Mouse (Mus musculus) cortical plate, adult 2 months (tissue): ENCODE data around the gene Wtap. TPM values are rescaled to one million over a fixed set of nuclear protein-coding genes. Genes with fewer than 3 reads are reported as not detected.
A peak's percentile ranks its signal among the peaks of the same experiment; 100 is the strongest.
"Not testable (repeated sequence)": the region's sequence is repeated elsewhere in the genome, so short reads cannot be mapped to it uniquely, and the experiment has no call there.

Experiments used
- H3K27ac ChIP-seq: fragments of 200-500 bp; 2 replicates; pipeline ENCODE4 v1.5.1; 2012; ENCODE audit warnings: low read length, control low read depth, inconsistent platforms; ENCODE audit not compliant: insufficient read depth
- H3K4me1 ChIP-seq: fragments of 200-500 bp; 2 replicates; pipeline ENCODE4 v1.6.1; 2011; ENCODE audit warnings: low read length; ENCODE audit not compliant: control insufficient read depth, insufficient read depth
- H3K4me3 ChIP-seq: fragments of 200-500 bp; 2 replicates; pipeline ENCODE4 v1.5.1; 2011; ENCODE audit warnings: mild to moderate bottlenecking, low read length, control low read depth; ENCODE audit not compliant: insufficient read depth
- CTCF ChIP-seq: fragments of 200-500 bp; IDR thresholded peaks from 2 replicates; pipeline ENCODE4 v1.5.1; 2011; ENCODE audit warnings: mild to moderate bottlenecking, control low read depth, low read length; ENCODE audit not compliant: insufficient read depth; ENCODE audit errors: extremely low read depth
- POLR2A ChIP-seq: fragments of 200-500 bp; IDR thresholded peaks from 2 replicates; pipeline ENCODE4 v1.6.1; 2011; ENCODE audit warnings: mild to moderate bottlenecking, low read length, control low read depth; ENCODE audit not compliant: insufficient read depth; ENCODE audit errors: extremely low read depth
- polyA plus RNA-seq: library from polyadenylated mRNA; depleted of rRNA; stranded (reverse); fragments of >200 nt; gene quantifications from 2 replicates; pipeline ENCODE4 v1.2.3, GENCODE M21; 2012

Wtap gene
- polyA plus RNA-seq, 1 experiment = 50.9 TPM

DNA sequence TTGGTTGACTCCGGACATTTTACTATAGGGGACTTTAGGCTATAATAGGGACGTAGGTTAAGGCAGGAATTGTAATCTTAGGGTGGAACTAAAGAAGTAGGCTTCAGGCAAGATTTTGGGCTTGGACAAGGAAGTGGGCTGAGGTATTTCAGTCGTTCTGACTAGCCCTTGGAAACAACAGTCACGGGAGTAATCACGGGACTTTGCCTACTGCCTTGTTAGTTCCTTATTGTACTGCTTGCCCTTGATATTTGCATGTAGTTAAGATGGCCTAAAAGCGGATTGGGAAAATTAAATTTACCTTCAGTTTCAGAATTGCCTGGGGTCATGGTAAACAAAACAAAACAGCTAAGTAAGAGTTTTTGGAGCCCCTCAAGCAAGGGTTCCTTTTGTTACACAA, 5.1 kb upstream of the Wtap start:
- no peak overlapping the region for H3K4me3 ChIP-seq
- H3K4me1 ChIP-seq = no peaks in the 10 kb centered on the region
- H3K27ac ChIP-seq = no peak overlapping the region
- no peak for TF ChIP-seq POLR2A
- no peak for TF ChIP-seq CTCF

DNA sequence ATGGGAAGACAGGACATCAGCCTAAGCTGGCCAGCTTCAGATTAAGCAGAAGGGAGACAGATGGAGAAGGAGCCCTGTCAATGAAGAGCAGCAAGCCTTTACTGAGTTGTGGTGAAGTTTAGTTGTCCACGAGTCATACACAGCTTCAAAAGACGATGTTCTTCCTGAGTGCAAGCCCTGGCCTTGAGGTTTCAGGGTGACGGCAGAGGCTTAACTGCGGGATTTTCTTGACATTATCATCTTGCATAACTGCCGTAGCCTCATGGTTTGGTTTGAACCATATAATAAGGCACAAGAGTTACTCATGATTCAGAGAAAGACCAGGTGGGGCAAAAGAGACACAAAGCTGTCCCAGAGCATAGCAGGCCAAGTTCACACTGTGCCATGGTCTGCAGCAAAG, 3.9 kb upstream of the Wtap start:
- no peak overlapping the region for H3K27ac ChIP-seq
- no peak overlapping the region for H3K4me3 ChIP-seq
- TF ChIP-seq POLR2A (no peak), CTCF (no peak)
- H3K4me1 ChIP-seq = no peaks in the 10 kb centered on the region

DNA sequence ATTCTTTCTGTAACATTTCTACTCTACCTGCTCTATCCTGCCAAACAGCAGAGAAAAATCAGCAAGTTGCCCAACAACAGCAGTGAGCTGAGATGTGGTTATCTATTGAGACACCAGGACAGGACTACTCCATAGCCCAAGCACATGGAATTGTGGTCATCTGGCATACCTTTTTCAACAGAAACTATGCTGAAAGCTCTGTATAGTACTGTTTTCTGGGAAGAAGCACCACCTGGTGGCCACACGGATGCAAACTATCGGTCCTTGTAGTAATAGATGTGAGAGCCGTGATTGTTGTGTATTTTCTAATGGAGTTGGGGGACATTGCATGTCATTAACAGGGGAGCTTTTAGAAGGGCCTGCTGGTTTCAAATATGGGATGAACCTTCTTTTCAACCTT, 2.4 kb upstream of the Wtap start:
- Histone ChIP-seq H3K4me3 (no peak overlapping the region), H3K27ac (no peak overlapping the region), H3K4me1 (no peaks in the 10 kb centered on the region)
- TF ChIP-seq POLR2A (no peak), CTCF (peak; percentile 51)

DNA sequence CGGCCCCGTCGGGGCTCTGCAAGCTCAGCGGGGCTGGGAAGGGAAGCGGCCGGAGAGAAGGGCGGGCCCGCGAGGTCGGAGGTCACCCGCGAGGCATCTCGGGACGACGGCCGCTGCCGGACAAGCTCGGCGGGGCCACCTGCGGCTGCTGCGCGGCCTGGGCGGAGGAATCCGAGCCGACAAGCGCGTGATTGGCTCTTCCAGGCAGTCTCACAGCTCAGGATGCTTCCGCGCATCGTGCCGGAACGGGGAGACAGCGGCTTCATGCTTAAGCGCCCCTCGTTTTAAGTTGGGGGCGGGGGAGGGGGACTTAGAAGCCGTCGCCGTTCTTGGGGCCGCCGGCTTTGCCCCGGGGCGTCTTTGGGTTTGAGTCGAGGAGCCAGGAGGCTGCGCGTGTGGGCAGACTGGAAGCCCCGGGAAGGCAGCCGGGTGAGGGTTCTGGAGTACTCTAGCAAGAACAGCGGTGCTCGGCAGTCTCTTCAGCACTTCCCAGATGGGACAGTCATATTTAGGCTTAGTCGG, 1.4 kb downstream of the Wtap start:
- H3K4me3 ChIP-seq = peak overlapping the region; percentile 73
- H3K27ac ChIP-seq = peak overlapping the region; percentile 96
- no peak for TF ChIP-seq CTCF
- peak; percentile 73; the same call in 1 of the 2 replicates for TF ChIP-seq POLR2A
- H3K4me1 ChIP-seq = no peaks in the 10 kb centered on the region

DNA sequence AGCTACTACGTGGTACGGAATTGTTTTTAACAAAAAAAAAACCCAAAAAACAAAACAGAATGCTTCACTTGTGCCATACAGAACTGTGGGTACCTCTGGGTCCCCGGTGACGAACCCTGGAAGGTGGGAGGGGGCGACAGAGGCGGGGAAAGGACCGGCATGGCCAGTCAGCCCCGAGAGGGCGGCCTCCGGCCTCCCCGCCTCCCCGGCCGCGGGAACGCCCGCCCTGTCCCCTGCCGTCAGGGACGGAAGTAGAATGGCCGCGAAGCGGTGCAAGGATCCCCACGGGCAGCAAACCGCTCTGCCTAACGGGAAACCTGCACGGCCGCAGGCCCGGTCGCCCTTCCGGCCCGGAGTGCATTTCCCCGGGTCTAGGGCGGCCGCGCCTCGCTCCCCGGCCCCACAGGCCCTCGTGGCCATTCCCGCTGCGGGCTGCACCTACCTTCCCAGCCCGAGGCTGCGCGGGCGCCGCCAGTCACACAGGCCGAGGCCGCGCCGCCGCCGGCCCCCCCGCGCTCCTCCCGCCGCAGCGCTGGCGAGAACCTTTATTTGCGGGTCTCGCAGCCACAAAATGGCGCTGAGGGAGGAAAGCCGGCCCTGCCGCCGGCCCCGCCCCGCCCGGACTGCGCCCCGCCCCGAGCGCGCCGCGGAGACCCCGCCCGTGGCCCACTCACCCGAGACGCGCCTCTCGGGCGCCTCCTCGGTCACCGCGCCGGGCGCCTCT, 2.2 kb downstream of the Wtap start:
- Histone ChIP-seq H3K4me3 (peak overlapping the region; percentile 73), H3K4me1 (no peaks in the 10 kb centered on the region), H3K27ac (peak overlapping the region; percentile 100)
- TF ChIP-seq POLR2A (no peak), CTCF (no peak)

DNA sequence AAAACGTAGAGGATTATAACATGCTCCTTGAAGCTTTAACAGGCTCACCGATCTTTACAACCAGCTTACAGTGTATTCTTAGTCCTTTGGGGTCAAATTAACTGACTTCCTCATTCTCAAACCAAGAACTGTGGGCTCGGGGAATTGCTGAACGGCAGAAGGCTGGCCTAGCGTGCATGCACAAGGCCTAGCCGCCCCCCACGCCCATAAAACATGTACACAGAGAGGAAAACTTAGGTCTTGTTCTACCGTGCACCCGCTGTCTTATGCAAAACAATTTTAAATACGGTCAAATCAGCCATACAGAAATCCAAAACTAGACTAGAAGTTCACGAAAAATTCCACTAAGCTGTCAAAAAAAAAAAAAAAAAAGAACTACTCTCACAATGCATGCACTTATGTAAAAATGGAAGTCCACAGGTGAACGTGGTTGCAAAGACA, 2.8 kb downstream of the Wtap start:
- no peak for TF ChIP-seq CTCF
- no peak for TF ChIP-seq POLR2A
- H3K4me1 ChIP-seq = no peaks in the 10 kb centered on the region
- peak overlapping the region; percentile 73 for H3K4me3 ChIP-seq
- H3K27ac ChIP-seq = peak overlapping the region; percentile 100; the same call in 1 of the 2 replicates

DNA sequence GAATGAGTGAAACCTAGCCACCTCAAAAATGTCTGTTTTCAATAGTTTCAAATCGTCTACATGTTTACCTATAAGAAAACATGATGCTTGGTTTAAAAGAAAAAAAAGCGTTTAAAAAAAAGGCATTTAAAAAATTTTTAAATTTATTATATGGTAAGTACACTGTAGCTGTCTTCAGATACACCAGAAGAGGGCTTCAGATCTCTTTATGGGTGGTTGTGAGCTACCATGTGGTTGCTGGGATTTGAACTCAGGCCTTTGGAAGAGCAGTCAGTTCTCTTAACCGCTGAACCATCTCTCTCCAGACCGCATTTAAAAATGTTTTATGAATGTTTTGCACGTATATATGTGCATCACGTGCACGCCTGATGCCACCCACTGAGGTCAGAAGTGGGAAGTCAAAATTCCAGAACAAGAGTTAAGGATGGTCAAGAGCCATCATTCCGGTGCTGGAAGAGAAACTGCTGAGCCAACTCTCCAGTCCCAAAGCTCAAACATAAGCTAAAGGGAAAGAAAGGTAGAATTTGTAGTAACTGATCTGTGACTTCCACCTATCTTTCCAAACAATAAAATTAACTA, 3.3 kb downstream of the Wtap start:
- Histone ChIP-seq H3K4me1 (no peaks in the 10 kb centered on the region), H3K27ac (no peak overlapping the region), H3K4me3 (peak overlapping the region; percentile 73; the same call in 1 of the 2 replicates)
- TF ChIP-seq POLR2A = no peak
- TF ChIP-seq CTCF = no peak

DNA sequence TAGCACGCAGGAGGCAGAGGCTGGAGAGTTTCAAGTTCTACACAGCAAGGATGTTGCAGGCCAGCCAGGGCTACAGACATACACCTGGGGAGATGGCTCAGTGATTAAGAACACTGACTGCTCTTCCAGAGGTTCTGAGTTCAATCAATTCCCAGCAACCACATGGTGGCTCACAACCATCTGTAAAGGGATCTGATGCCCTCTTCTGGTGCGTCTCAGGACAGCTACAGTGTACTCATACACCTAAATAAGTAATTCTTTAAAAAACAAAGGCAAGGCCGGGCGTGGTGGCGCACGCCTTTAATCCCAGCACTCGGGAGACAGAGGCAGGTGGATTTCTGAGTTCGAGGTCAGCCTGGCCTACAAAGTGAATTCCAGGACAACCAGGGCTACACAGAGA, 5.9 kb downstream of the Wtap start:
- H3K27ac ChIP-seq, H3K4me1 ChIP-seq, H3K4me3 ChIP-seq: not testable (repeated sequence)

DNA sequence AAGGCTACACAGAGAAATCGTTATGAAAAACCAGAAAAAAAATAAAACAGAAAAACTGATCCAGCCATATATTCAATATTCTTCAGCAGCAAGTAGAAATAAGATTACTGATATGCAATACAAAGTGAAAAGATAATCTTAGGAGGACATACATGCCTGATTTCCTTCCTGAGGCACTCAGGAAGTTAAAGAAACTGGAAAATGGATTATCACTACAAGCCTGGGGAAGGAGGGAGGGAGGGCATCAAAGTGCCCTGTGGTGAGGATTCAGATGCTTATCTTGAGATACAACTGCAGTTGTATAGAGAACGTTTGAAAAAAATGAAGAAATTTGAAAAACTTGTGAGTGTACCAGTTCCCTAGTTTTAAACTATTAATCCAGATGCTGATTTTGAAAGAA, 10.0 kb downstream of the Wtap start:
- no peak overlapping the region for H3K27ac ChIP-seq
- no peaks in the 10 kb centered on the region for H3K4me1 ChIP-seq
- TF ChIP-seq POLR2A = no peak
- no peak for TF ChIP-seq CTCF
- no peak overlapping the region for H3K4me3 ChIP-seq

DNA sequence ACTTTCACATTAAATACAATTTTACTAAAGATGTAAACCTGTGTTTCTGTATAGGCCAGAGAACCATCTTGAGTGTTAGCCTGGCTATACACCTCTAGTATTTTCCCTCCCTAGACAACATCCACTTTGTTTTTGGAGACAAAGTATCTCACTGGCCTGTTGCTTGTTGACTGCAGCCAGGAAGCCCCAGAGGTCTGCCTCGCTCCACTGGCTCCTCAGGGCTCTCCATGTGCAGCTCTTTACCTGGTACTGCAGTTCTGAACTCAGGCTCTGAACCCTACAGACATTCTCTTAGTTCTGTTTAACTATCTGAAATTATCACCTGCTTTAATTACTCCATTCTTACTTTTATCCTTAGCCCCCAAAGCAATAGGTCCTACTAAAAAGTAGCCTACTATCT, 15.4 kb downstream of the Wtap start:
- TF ChIP-seq POLR2A (no peak), CTCF (no peak)
- H3K4me1 ChIP-seq = no peaks in the 10 kb centered on the region

More for the DNA sequence above, 15.4 kb downstream of the Wtap start:
- Histone ChIP-seq H3K4me3 (no peak overlapping the region), H3K27ac (no peak overlapping the region)
